Mouse (Mus musculus): Measurements from ENCODE around the gene C2cd4b. TPM values are rescaled to one million over a fixed set of nuclear protein-coding genes. Genes with fewer than 3 reads are reported as not detected.

Gene C2cd4b
- 1.1 and 1.7 TPM in 2 replicates for polyA plus RNA-seq (2014; fragmentation: Nextera tagmentation; extraction: Ambion mirVana)

DNA sequence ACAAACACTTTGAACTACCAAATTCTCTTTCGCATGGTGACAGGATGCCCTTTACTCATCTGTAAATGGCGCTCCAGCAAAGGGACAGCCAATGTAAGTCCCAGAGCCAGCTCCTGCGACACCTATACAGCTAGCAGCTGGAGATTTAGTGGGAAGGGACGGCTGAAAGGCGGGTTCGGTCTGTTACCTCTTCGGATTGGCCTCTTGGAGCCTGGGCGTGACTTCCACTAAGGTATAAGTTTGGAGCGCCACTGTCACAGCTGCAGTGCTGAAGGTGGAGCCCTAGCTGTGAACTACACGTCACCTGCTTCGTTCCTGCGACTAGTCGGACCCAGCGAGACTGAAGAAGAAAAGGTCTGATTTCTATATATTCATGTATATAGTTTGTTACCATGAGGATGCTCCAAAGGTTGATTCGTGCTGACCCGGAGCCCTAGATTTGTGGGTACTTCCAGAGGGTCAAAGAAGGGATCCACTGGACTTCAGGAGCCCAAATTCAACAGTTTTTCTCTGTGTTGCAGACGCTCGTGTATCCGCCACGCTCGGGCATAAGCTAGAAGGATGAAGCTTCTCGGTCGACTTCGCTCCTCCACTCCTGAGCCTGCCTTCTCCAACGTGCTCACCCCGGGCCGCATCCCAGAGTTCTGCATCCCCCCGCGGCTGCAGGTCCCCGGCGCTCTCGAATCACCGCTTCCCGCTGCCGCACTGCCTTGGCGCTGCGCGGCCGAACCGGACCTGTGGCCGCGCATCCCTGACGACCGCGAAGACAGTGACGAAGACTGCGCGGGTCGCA lies at the start of gene C2cd4b:
TSS of gene C2cd4b (plus strand) at position 275 of the 793 bp plus-strand sequence.
- Histone ChIP-seq H3K4me2 (peak within 1 kb of the TSS; percentile 93), H3K27ac (ENCODE audit: low read depth) (no peak within 1 kb of the TSS), H3K4me3 (ENCODE audit: low read depth, low read length) (peak within 1 kb of the TSS; percentile 61), H3K27me3 (ENCODE audit: insufficient read depth, low read length) (peaks cover 24% of the 10 kb centered on the region), H3K9me3 (ENCODE audit: low read depth, low read length) (no peaks in the 10 kb centered on the region), H3K9ac (peak within 1 kb of the TSS; percentile 56), H3K36me3 (ENCODE audit: insufficient read depth) (no peaks in the 10 kb centered on the region), H3K4me1 (ENCODE audit: insufficient read depth) (no peaks in the 10 kb centered on the region)
- ATAC-seq (ENCODE audit: insufficient read depth): peak; percentile 58; the same call in 1 of the 2 replicates
- peak; percentile 74 for DNase-seq
- WGBS: 4% methylated on average over 49 of the region's 49 CpGs
- no peak for TF ChIP-seq CTCF (IDR thresholded peaks at IDR 0.05; ENCODE audit: low read depth)

DNA sequence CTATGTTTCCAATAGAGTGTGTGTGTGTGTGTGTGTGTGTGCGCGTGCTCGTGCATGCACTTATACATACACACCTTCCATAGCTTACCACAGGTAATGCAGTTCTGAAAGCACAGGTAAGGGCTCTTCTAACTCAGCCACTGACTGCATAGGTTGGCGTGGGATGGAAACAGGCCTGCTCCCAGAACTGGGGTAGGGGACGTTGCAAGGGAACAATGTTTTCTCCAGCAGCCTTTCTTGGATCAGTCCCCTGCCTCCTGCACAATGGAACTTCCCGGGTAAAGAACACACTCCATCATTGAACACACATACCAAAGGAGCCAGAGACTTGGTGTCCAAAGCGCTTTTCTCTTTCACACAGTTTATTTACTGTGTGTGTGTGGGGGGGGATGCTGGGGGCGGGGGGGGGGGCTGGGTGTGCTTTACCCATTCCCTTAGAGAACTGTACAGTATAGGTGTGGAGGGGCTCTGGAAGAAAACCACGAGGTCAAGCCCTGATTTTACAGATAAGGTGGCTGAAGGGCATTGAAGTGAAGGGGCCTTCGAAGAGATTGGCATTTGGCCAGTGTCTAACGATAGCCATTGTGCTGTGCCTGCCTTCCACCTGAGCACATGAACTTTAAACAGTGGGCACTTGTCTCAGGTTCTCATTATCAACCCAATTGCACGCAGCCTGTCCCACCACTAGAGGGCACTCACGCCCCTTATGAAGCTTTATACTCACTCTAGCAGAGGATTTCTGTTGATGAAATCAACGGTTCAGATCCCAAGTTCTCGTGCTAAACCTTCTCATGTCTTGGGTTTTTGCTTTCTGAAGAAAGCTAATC lies 48.0 kb upstream of the C2cd4b start:
- no peak overlapping the region for H3K4me3 ChIP-seq (ENCODE audit: low read depth, low read length)
- peak; percentile 68 for ATAC-seq (ENCODE audit: insufficient read depth)

DNA sequence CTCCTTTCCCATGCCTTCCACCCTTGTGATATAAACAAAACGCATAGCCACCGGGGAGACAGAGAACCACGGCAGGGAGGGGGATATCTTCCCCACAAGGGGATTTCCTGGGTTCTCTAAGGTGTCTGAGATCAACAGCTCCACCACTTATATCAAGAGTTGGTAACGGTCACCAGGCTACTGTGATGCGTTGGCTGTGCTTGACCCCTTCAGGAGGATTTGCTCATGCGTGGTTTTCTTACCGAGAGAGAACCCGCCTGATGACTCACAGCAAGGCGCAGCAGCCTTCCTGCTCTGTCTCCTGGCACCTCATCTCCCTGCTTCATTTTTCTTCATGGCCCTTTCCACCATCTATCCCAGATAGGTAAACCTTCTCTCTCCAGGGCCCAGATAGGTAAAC lies 47.1 kb upstream of the C2cd4b start:
- Histone ChIP-seq H3K4me2 (no peak overlapping the region), H3K36me3 (ENCODE audit: insufficient read depth) (no peaks in the 10 kb centered on the region), H3K27me3 (ENCODE audit: insufficient read depth, low read length) (no peaks in the 10 kb centered on the region), H3K9me3 (ENCODE audit: low read depth, low read length) (no peaks in the 10 kb centered on the region), H3K4me1 (ENCODE audit: insufficient read depth) (no peaks in the 10 kb centered on the region), H3K27ac (ENCODE audit: low read depth) (no peak overlapping the region), H3K4me3 (ENCODE audit: low read depth, low read length) (no peak overlapping the region), H3K9ac (no peak overlapping the region)
- DNase-seq (no peak), ATAC-seq (ENCODE audit: insufficient read depth) (no peak)
- 60% methylated on average over 9 of the region's 9 CpGs for WGBS
- no peak for TF ChIP-seq CTCF (IDR thresholded peaks at IDR 0.05; ENCODE audit: low read depth)

More for the DNA sequence above, 48.0 kb upstream of the C2cd4b start:
- Histone ChIP-seq H3K9me3 (ENCODE audit: low read depth, low read length) (no peaks in the 10 kb centered on the region), H3K27me3 (ENCODE audit: insufficient read depth, low read length) (no peaks in the 10 kb centered on the region), H3K36me3 (ENCODE audit: insufficient read depth) (no peaks in the 10 kb centered on the region), H3K9ac (no peak overlapping the region), H3K4me2 (no peak overlapping the region), H3K4me1 (ENCODE audit: insufficient read depth) (no peaks in the 10 kb centered on the region), H3K27ac (ENCODE audit: low read depth) (no peak overlapping the region)
- peak; percentile 92 for TF ChIP-seq CTCF (IDR thresholded peaks at IDR 0.05; ENCODE audit: low read depth)
- 32% methylated on average over 15 of the region's 15 CpGs for WGBS
- DNase-seq: peak; percentile 92

DNA sequence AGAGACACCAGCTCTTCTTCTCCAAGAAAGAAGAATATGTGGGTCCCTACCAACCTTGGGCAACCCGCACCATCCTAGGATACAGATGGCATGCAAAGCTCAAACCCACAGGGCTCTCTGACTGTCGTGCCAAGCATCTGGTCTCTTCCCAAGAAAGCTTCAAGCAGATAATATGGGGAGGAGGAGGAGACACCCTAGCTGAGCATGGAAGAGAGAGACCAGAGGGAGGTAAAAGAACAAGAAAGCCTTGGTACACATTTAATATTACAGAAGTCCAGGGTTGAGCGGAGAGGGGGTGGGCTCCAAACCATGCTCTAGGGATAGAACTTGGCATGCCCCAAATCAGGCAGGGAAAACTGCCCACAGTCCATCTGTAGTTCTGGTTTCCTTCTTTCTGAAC lies 42.2 kb upstream of the C2cd4b start:
- no peaks in the 10 kb centered on the region for H3K36me3 ChIP-seq (ENCODE audit: insufficient read depth)
- H3K4me2 ChIP-seq: no peak overlapping the region
- no peaks in the 10 kb centered on the region for H3K27me3 ChIP-seq (ENCODE audit: insufficient read depth, low read length)
- 86% methylated on average over 3 of the region's 3 CpGs for WGBS
- DNase-seq: no peak
- H3K9me3 ChIP-seq (ENCODE audit: low read depth, low read length): no peaks in the 10 kb centered on the region
- no peak overlapping the region for H3K4me3 ChIP-seq (ENCODE audit: low read depth, low read length)
- no peak overlapping the region for H3K9ac ChIP-seq
- no peaks in the 10 kb centered on the region for H3K4me1 ChIP-seq (ENCODE audit: insufficient read depth)
- no peak for ATAC-seq (ENCODE audit: insufficient read depth)
- no peak for TF ChIP-seq CTCF (IDR thresholded peaks at IDR 0.05; ENCODE audit: low read depth)
- no peak overlapping the region for H3K27ac ChIP-seq (ENCODE audit: low read depth)

DNA sequence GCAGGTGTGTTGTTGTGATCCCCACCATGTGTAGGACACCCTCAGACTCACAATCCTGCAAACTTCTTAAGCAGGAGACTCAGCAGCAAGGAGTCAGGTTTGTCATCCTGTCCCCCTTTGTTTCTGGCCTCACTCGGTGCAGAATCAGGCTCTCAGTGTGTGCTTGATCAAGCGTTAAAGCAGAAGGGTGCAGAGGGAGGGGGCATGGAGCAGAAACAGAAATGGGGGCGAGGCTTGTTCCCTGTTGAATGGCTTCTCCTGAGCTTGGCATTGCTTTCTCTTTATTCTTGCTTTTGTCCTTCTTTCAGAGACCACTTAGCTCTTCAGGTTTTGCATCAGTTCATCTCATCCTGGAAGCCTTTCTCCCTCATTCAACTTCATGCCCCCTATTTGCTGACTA lies 40.6 kb upstream of the C2cd4b start:
- 44% methylated on average over 3 of the region's 3 CpGs for WGBS

DNA sequence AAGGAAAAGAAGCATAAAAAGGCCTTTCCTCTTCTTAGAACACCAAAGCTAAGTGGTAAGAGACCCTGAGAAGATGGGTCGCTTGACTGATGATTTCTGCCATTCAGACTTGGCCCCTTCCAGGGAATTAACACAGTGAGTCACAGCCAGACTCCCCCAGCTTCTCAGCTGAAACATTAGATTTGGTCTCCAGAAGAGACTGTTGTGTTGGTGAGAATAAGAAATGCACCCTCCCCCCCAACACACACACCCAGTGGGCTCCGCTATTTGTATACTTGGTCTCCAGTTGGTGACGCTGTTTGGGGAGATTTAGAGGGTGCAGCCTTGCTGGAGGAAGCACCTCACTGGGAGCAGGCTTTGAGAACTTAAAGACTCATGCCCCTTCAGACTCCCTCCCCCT lies 39.1 kb upstream of the C2cd4b start:
- Histone ChIP-seq H3K27me3 (ENCODE audit: insufficient read depth, low read length) (no peaks in the 10 kb centered on the region), H3K9ac (no peak overlapping the region)

More for the DNA sequence above, 40.6 kb upstream of the C2cd4b start:
- ATAC-seq (ENCODE audit: insufficient read depth) (no peak), DNase-seq (no peak)
- no peaks in the 10 kb centered on the region for H3K4me1 ChIP-seq (ENCODE audit: insufficient read depth)
- no peak overlapping the region for H3K9ac ChIP-seq
- H3K27me3 ChIP-seq (ENCODE audit: insufficient read depth, low read length): no peaks in the 10 kb centered on the region
- no peak for TF ChIP-seq CTCF (IDR thresholded peaks at IDR 0.05; ENCODE audit: low read depth)
- no peaks in the 10 kb centered on the region for H3K36me3 ChIP-seq (ENCODE audit: insufficient read depth)
- no peak overlapping the region for H3K4me3 ChIP-seq (ENCODE audit: low read depth, low read length)
- no peak overlapping the region for H3K27ac ChIP-seq (ENCODE audit: low read depth)
- H3K4me2 ChIP-seq: no peak overlapping the region
- no peaks in the 10 kb centered on the region for H3K9me3 ChIP-seq (ENCODE audit: low read depth, low read length)

DNA sequence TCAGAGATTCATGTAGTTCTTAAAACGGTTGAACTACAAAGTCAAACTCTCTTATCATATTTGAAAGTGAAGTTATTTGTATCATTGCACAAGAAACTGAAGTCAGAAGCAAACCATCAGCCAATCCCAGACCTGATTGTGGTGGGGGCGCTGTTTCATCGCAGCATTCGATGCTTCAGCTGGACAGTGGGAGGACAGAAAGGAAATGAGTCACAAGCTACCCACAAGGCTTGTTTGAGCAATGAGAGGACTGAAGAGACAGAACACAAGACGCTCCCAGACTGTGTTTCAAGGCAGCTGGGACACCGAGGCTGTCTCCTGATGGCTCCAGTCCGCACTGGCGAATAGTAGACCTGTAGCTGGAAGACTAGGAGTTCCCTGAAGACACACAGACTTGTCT lies 36.9 kb upstream of the C2cd4b start:
- ATAC-seq (ENCODE audit: insufficient read depth) (no peak), DNase-seq (no peak)
- H3K9me3 ChIP-seq (ENCODE audit: low read depth, low read length): no peaks in the 10 kb centered on the region
- H3K4me2 ChIP-seq: no peak overlapping the region
- H3K9ac ChIP-seq: no peak overlapping the region
- no peaks in the 10 kb centered on the region for H3K27me3 ChIP-seq (ENCODE audit: insufficient read depth, low read length)
- no peak overlapping the region for H3K4me3 ChIP-seq (ENCODE audit: low read depth, low read length)
- H3K4me1 ChIP-seq (ENCODE audit: insufficient read depth): no peaks in the 10 kb centered on the region
- 78% methylated on average over 8 of the region's 8 CpGs for WGBS
- no peaks in the 10 kb centered on the region for H3K36me3 ChIP-seq (ENCODE audit: insufficient read depth)
- H3K27ac ChIP-seq (ENCODE audit: low read depth): no peak overlapping the region
- TF ChIP-seq CTCF (IDR thresholded peaks at IDR 0.05; ENCODE audit: low read depth): 0 out of 2 replicates have a peak, but pooled peaks have one; percentile 3

More for the DNA sequence above, 39.1 kb upstream of the C2cd4b start:
- Histone ChIP-seq H3K4me1 (ENCODE audit: insufficient read depth) (no peaks in the 10 kb centered on the region), H3K4me2 (no peak overlapping the region), H3K4me3 (ENCODE audit: low read depth, low read length) (no peak overlapping the region), H3K9me3 (ENCODE audit: low read depth, low read length) (no peaks in the 10 kb centered on the region), H3K27ac (ENCODE audit: low read depth) (no peak overlapping the region), H3K36me3 (ENCODE audit: insufficient read depth) (no peaks in the 10 kb centered on the region)
- DNase-seq: no peak
- 64% methylated on average over 3 of the region's 3 CpGs for WGBS
- TF ChIP-seq CTCF (IDR thresholded peaks at IDR 0.05; ENCODE audit: low read depth): no peak
- ATAC-seq (ENCODE audit: insufficient read depth): no peak
